Mouse (Mus musculus): ENCODE results near the gene Spag9. TPM values are rescaled to one million over a fixed set of nuclear protein-coding genes. Genes with fewer than 3 reads are reported as not detected.
"Not testable (repeated sequence)": the region's sequence is repeated elsewhere in the genome, so short reads cannot be mapped to it uniquely, and the experiment has no call there.

The Spag9 gene
- total RNA-seq, 2 experiments from 2014 or later: 289 to 291 TPM

DNA sequence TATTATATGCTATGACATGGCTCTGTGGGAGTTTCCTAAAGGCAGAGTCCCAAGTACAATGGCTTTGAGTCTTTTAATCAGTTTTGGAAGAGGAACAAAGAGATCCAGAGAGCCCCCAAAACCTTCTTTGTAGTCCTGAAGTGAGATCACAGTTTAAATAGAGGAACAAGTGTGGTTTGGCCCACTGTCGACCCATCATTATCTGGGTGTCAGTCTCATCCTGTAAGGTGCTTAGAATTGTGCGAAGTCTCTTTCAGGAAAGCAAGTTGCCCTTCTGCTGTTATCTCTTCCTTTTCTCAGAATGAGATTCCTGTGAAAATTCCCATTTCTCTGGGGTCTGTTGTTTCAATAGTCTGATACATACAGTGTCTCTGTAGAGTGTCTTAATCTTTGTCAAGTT, 74.6 kb downstream of the Spag9 start:
- no peak overlapping the region for H3K4me3 ChIP-seq
- intact Hi-C loops (cut with DNase I): no loop called here
- no peak overlapping the region for H3K27ac ChIP-seq
- no peak for DNase-seq (ENCODE audit: extremely low spot score in 1 of 2, low spot score in 2 of 2)
- TF ChIP-seq CTCF (IDR thresholded peaks at IDR 0.05): no peak

DNA sequence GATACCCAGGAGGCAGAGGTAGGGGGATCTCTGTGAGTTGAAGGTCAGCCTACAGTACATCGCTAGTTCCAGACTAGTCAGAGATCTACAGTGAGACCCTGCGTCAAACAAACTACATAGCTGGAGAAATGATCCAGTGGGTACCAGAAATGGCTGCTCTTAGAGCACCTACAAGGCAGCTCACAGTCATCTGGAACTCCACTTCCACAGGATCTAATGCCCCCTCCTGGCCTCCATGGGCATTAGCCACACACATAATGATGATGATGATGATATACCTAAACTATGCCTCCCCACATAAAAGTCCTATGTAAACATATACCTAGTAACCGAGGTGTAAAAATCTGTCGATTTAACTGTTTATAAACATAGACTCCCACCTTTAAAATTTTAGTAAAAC, 77.4 kb downstream of the Spag9 start:
- DNase-seq (ENCODE audit: extremely low spot score in 1 of 2, low spot score in 2 of 2): no peak
- intact Hi-C loops (cut with DNase I): no loop called here
- Histone ChIP-seq H3K27ac (no peak overlapping the region), H3K4me3 (no peak overlapping the region)
- peak; percentile 51 for TF ChIP-seq CTCF (IDR thresholded peaks at IDR 0.05)

DNA sequence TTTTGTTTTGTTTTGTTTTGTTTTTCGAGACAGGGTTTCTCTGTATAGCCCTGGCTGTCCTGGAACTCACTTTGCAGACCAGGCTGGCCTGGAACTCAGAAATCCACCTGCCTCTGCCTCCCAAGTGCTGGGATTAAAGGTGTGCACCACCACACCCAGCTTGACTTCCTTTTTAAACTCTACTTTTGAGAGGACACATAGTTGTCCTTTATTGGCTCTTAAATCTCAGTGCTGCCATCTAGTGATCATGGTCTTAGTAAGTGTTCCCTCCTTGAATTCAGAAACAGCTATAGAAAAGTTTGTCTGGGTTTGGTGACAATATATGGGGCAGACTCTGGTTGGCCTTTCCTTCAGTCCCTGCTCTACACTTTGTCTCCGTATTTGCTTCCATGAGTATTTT, 91.1 kb downstream of the Spag9 start:
- intact Hi-C loops (cut with DNase I): loop anchor here (1.0 to 2.0 kb wide), 2 partner anchors 52 to 119 kb away; partner anchors contain the start of genes Gm20390 and Nme1
- TF ChIP-seq CTCF (IDR thresholded peaks at IDR 0.05): peak; percentile 57
- not testable (repeated sequence) for H3K27ac ChIP-seq; H3K4me3 ChIP-seq; DNase-seq (ENCODE audit: extremely low spot score in 1 of 2, low spot score in 2 of 2)

DNA sequence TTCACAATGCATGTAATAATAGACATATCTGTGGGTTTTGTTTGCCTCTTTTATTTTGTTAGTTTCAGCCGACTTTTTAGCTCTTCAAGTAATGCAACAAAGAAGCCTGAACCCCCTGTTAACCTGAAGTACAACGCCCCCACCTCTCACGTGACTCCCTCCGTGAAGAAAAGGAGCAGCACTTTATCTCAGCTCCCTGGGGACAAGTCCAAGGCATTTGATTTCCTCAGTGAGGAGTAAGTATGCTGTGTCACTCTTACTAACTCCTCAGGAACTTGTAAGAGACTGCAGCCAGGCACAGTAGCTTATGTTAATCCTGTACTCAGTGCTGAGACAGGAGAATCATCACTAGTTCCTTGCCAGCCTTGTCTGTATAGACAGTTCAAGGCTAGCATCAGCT, 94.6 kb downstream of the Spag9 start:
- no peak for DNase-seq (ENCODE audit: extremely low spot score in 1 of 2, low spot score in 2 of 2)
- no peak for TF ChIP-seq CTCF (IDR thresholded peaks at IDR 0.05)
- no peak overlapping the region for H3K4me3 ChIP-seq
- intact Hi-C loops (cut with DNase I): no loop called here
- no peak overlapping the region for H3K27ac ChIP-seq

DNA sequence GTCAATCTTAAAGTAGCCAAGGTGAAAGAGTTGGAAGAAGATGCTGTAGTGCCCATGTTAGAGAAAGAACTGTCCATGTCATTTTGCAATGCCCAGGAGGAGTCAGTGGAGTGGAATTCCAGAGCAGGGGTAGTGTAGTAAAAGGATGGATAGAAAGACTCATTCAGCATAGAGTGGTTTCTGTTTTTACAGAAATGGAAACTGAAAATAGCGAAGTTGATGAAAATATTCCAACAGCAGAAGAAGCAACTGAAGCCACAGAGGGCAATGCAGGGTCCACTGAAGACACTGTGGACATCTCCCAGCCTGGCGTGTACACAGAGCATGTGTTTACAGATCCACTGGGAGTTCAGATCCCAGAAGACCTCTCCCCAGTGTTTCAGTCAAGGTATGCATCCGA, 101.6 kb downstream of the Spag9 start:
- no peak overlapping the region for H3K27ac ChIP-seq
- intact Hi-C loops (cut with DNase I): no loop called here
- no peak for DNase-seq (ENCODE audit: extremely low spot score in 1 of 2, low spot score in 2 of 2)
- TF ChIP-seq CTCF (IDR thresholded peaks at IDR 0.05): no peak
- no peak overlapping the region for H3K4me3 ChIP-seq

DNA sequence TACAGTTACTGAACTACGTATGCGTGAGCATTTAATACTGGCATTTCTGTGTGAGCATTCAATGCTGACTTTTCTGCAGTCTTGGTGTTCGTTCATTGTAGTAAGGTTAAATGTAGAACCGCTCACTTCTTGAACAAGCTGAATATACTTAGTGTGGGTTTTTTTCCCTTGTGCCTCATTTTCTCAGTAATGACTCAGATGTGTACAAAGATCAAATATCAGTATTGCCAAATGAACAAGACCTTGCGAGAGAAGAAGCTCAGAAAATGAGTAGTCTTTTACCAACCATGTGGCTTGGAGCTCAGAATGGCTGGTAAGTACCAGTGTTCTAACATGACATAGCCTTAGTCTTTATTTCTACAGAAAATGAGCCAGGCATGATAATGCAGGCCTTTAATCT, 102.9 kb downstream of the Spag9 start:
- TF ChIP-seq CTCF (IDR thresholded peaks at IDR 0.05): no peak
- no peak overlapping the region for H3K4me3 ChIP-seq
- intact Hi-C loops (cut with DNase I): no loop called here
- no peak for DNase-seq (ENCODE audit: extremely low spot score in 1 of 2, low spot score in 2 of 2)
- H3K27ac ChIP-seq: no peak overlapping the region

DNA sequence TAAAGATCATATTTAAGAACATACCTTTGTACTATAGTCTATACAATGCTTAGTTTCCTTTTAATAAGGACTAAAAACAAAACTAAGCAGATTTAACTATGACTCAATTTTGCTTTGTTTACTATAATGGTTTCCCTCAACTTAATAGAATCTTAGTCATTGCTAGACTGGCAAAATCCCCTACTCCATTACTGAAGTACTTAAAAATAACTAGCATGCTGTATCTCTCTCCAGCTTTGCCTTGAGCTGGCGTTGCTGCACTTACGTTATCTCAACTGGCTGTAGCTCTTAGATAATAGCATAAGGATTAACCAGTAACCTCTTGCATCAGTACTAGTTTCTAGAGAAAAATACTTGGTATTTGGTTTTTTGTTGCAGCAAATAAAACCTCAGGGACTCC, 117.9 kb downstream of the Spag9 start:
- Histone ChIP-seq H3K4me3 (no peak overlapping the region), H3K27ac (no peak overlapping the region)
- DNase-seq (ENCODE audit: extremely low spot score in 1 of 2, low spot score in 2 of 2): no peak
- intact Hi-C loops (cut with DNase I): no loop called here
- no peak for TF ChIP-seq CTCF (IDR thresholded peaks at IDR 0.05)

DNA sequence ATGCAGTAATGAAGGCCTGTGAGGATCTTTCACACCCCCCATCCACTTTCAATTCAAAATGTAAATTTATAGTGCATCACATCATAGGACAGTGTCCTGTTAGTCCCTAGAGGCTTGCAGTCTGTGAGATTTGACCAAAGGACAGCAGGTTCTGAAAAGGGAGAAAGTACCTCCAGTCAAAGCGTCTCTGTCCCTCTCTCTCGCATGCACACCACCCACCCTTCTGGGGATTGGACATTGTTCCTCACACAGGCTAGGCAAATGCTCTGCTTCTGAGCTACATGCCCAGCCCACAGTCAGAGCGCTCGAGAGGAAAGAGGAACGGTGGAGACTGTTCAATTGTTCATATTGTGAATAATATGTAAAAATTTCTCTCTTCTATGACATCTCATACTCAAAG, 119.5 kb downstream of the Spag9 start:
- DNase-seq (ENCODE audit: extremely low spot score in 1 of 2, low spot score in 2 of 2): no peak
- no peak for TF ChIP-seq CTCF (IDR thresholded peaks at IDR 0.05)
- intact Hi-C loops (cut with DNase I): no loop called here
- no peak overlapping the region for H3K4me3 ChIP-seq
- H3K27ac ChIP-seq: no peak overlapping the region

DNA sequence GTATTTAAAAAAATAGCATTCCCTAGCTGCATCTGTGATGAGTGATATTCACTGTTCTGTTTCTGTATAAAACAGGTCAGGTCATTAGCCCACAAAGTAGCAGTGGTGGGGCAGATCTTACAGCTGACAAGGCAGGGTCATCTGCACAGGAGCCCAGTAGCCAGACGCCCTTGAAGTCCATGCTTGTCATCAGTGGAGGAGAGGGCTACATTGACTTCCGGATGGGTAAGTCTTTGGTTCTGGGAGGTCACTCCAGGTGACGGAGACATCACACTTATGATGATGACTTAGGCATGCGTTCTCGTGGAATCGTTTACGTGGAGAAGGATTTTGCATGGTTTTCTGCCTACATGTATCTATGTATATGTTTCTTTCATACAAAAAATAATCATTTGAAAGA, 120.8 kb downstream of the Spag9 start:
- Histone ChIP-seq H3K4me3 (no peak overlapping the region), H3K27ac (no peak overlapping the region)
- no peak for TF ChIP-seq CTCF (IDR thresholded peaks at IDR 0.05)
- intact Hi-C loops (cut with DNase I): no loop called here
- DNase-seq (ENCODE audit: extremely low spot score in 1 of 2, low spot score in 2 of 2): no peak

DNA sequence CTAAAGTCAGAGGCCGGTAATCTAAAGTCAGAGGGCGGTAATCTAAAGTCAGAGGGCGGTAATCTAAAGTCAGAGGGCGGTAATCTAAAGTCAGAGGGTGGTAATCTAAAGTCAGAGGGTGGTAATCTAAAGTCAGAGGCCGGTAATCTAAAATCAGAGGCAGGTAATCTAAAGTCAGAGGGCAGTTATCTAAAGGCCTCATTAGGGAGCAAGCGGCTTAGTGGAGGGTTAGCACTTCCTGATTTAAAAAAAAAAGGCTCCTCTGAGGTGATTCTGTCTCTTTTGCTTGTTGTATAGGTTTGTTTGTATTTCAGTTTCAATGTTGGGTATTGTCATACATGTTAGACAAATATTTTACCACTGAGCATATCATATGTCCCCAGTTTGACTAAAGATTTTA, 121.9 kb downstream of the Spag9 start:
- intact Hi-C loops (cut with DNase I): no loop called here
- TF ChIP-seq CTCF (IDR thresholded peaks at IDR 0.05): no peak
- DNase-seq (ENCODE audit: extremely low spot score in 1 of 2, low spot score in 2 of 2): no peak
- Histone ChIP-seq H3K4me3 (no peak overlapping the region), H3K27ac (no peak overlapping the region)

DNA sequence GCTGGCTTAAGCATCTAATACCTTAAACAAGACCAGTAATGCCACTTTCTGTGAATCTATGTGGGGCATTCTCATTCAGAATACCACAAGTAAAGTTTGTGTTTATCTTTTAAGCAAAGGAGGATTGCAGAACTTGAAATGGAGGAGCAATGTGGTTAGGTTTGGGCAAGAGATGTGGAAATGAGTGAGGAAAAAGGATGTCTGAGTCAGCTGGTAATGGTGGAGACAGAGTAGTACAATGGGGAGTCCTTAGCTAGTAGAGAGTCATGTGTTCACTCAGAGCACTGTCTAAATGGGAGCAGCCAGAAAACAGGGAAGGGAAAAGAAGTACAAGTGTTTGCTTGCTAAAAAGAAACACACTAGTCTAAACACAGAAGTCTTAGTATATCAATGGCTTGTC, 122.7 kb downstream of the Spag9 start:
- Histone ChIP-seq H3K4me3 (no peak overlapping the region), H3K27ac (no peak overlapping the region)
- TF ChIP-seq CTCF (IDR thresholded peaks at IDR 0.05): no peak
- DNase-seq (ENCODE audit: extremely low spot score in 1 of 2, low spot score in 2 of 2): no peak
- intact Hi-C loops (cut with DNase I): no loop called here

DNA sequence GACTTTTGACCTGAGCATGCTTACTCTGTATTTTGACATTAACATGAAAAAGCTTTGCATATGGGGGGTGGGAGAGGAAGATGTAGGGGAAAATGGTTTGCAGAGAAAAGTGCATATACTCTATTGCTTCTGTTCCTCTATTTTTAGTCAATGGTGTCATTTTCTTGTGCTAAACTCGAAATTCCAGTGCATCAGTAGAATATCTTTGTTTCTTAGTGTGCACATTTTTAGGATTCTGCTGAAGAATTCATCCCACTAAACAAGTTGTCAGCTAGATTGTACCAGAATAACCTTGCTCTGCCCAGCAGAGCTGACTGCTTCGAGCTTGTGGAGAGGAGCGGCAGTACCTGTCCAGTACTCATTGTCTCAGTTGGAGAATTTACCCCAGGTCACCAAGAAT, 124.8 kb downstream of the Spag9 start:
- intact Hi-C loops (cut with DNase I): no loop called here
- Histone ChIP-seq H3K27ac (peak overlapping the region; percentile 41; the same call in 1 of the 2 replicates), H3K4me3 (no peak overlapping the region)
- TF ChIP-seq CTCF (IDR thresholded peaks at IDR 0.05): no peak
- DNase-seq (ENCODE audit: extremely low spot score in 1 of 2, low spot score in 2 of 2): no peak

DNA sequence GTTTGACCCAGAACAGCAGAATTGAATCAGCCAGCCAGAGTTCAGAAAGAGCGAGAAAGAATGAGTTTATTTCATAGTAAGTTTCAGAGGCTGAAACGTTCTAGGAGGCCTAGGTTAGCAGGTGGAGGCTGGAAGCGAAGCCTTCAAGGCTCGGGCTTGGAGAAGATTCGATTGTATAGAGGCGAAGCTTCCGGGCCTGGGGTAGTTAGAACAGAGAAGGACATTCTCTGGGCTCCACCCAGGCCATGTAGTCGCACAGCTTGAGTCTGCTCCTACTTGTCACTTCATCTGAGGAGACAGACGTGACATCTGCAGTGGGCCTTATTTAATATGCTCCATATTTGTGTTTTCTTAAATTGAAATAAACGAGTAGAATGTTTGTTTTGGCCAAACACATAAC, 125.6 kb downstream of the Spag9 start:
- no peak for TF ChIP-seq CTCF (IDR thresholded peaks at IDR 0.05)

More for the DNA sequence above, 125.6 kb downstream of the Spag9 start:
- intact Hi-C loops (cut with DNase I): no loop called here
- Histone ChIP-seq H3K4me3 (no peak overlapping the region), H3K27ac (peak overlapping the region; percentile 3; the same call in 1 of the 2 replicates)
- DNase-seq (ENCODE audit: extremely low spot score in 1 of 2, low spot score in 2 of 2): no peak
